Mouse (Mus musculus) neural tube, embryonic 10.5 days (tissue): ENCODE measurements around the gene Kcnq4.
A peak's percentile ranks its signal among the peaks of the same experiment; 100 is the strongest.

Source experiments
- DNase-seq: peaks from one replicate; pipeline ENCODE4 v3.0.0-alpha.2; 2017; ENCODE audit warnings: low spot score; ENCODE audit errors: extremely low spot score

The Kcnq4 gene

DNA sequence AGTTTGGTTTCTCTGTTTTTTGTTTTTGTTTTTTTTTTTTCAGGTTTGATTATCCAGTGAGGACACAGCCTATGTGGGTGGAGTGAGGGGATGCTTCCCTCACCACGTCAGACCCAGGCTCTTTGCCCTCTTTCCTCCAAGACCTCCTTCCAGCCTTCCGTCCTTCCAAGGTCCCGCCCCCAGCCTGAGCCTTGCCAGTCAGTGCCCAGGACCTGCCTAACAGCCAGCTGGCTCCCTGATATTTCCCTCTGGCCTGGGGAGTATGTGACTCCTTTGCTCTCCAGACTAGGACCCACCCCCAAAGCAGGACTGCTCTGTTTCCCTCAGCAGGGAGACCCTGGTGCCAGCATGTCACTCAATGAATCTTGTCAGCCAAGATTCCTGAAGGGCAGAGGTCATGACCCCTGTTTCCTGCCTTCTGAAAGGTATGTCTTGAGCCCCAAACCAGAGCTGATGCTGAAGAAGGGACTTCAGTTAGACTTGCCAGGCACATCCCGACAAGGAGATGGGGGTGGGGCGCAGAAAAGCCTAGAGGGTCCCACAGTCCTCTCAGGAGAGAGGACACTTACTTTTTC lies 22.8 kb downstream of the Kcnq4 start:
- no peak for DNase-seq

DNA sequence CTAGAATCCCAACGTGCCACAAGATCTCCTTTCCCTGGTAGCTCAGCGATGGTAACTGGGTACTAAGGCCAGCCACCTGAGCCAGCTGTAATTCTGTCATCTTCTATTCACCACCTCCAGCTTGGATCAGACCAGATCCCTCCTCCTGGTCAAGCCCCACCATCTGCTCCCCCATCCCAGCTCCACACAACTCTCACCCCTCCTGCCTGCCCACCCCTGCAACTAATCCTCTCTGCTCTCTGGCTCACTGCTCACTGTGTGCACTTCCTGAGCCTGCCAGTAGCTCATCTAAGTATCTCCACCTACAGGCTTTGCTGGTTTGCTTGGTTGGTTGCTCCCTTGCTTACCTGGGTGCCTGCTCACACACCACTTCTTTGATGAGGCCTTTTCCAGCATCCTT lies 26.8 kb downstream of the Kcnq4 start:
- no peak for DNase-seq

DNA sequence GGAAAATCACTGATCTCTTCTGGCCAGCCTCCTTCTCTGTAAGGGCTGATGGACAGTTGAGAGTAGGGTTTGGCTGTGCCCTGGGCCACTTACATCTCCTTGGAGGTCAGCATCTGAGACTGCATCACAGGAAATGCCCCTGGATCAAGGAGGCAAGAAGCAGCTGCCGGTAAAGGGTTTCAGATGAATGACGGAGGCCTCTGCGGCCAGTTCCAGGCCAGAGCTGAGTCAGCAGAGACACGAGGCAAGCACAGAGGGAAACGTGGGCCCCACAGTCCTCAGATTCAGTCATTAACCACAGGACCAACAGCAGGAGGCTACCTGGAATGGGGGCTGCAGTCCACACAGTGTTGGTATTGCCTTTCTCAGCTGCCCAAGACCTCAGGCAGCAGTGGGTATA lies 29.3 kb downstream of the Kcnq4 start:
- DNase-seq: no peak

DNA sequence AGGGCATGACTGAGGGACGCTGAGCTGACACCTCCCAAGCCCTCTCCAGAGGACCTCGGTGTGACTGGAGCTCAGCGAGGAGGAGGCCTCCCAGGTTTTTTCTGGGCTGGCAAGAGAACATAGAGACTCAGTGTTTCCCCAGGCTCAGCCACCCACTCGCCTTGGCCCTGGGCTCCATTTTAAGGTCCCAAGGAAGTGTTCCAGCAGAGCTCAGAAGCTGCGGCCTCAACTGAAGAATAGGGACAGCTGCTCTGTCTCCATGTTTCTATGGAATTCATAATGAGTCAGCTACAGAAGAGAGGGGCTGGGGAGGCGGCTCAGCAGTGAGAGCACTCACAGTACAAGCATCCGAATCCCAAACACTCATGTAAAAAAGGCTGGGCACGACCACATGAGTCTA lies 30.8 kb downstream of the Kcnq4 start:
- DNase-seq: no peak

DNA sequence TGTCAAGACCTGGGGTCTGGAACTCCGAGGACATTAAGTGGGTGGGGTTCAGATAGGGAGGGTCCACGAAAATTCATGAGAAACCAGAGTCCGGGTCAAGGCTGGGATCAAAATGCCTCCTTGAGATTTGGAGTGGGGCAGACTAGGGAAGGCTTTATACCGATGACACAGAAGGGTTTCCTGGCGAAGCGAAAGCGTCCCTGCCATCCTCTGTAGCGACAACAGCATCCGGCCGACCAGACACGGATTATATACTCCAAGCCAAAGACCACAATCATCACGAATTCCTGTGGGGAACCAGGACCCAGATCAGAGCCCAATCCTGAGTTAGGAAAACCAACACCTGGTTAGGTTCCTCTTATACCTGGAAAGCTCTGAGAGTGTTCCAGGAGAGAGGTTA lies 31.6 kb downstream of the Kcnq4 start:
- DNase-seq: no peak

DNA sequence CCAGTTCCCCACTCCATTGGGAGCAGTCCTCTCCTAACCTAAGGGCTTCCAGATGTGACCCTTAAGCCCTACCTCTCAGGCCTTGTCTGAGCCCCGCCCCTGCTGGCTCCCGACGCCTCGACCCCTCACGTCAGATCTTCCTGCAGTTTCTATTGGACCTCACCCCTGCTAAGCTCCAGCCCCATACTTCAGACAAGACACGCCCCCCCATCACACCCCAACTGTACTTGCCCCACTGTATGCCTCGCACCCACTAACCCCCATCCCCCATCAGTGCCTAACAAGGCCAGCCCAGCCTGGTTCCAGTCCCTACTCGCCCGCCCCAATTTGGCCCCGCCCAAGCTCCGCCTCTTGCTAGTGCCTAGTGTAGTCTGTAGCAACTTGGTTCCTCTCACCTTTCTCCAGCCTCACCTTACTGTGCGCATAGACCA lies 32.3 kb downstream of the Kcnq4 start:
- DNase-seq: peak; percentile 63

DNA sequence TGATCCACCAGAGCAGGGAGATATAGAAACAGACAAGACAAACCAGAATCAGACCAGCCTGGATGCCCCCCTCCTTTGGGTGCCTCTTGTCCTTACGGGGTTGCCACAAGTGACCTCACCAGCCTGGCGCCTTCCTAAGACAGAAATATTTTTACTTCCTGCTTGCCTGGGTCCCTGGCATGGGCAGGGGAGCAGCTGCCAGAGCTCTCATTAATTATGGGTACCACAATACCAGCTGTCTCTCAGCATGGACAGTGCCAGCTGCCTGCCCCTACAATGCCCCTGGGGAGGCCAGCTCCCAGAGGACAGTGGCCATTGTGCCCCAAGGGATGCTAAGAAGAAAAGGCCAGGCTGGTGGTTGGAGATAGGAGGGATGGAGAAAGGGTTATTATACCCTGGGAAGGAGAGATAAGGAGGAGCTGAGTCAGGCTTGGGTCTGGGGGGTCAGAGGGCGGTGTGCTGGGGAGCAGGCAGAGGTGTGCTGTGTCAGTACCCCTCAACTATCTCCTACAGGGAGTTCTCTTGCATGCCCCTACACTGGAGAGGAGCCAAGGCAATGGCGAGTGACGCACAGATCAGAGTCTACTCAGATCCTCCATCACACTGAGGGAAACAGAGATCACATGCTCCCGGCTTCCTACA lies 34.4 kb downstream of the Kcnq4 start:
- DNase-seq: no peak

DNA sequence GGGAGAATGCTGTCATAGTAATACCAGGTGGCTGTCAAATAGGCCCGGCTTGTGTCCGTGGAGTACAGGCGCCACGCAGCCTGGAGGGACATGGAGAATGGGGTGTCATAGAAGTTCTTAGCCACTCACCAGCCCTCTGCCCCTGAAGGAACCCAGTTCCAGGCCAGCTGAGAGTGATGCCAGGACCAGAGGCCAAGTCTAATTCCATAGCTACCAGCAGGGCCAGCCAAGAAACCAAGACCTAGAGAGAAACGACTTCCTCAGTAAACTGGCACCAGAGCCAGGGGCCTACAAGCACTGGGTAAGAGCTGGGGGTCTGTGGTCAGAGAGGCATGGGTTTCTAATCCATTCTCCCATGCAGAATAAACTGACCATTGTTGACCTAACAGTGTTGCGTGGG lies 35.4 kb downstream of the Kcnq4 start:
- no peak for DNase-seq

DNA sequence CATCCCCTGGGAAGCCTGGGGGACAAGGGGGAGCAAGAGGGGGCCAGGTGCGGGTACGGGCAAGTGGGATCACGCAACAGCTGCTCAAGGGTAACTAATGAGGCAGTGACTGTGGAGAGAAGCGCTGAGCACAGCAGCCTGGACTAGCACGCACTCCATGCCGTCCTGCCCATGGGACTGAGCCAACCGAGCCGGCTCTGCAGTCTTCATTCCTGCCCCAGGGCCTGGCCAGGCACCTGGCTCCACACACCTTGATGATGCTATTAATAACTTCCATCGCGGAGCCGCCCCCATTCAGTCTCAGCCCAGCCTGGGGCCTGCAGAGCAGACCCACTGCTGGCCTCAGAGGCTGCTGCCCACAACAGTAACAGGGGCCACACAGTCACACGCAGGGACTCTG lies 36.2 kb downstream of the Kcnq4 start:
- DNase-seq: no peak

DNA sequence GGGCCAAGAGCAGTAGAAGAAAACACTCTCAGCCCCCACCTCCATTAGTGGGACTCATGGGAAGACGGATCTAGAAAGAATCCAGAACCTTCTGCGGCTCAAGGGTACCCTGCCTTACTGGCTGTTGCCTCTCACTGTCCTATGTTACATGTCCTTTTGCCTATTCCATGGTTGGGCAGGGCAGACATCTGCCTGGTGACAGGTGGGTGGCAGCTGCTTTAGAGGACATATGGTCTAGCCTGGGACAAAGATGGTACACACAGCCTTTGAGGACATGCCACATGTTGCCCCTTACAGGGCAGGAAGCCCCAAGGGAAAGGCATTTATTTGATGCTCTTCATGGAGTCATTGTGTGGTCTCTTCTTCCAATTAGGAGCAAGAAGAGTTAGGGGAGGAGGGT lies 45.9 kb downstream of the Kcnq4 start:
- DNase-seq: no peak

DNA sequence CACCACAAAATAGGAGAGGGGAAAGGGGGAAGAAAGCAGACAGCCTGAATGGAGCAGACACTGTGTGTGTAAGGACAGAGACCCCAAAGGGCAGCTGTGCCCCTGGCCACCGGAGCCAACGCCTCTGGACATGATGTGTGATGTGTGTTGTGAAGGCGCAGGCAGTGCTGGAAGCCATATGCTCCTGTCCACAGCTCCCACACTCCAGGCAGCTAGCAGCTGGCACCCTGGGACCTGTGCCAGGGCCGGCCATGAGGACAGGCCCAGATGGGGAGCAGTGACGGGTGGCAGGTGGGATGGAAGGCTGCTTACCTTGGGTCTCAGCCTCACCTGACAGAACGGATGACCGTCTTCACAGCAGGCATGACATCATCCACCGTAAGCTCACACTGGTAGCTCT lies 46.4 kb downstream of the Kcnq4 start:
- DNase-seq: no peak

DNA sequence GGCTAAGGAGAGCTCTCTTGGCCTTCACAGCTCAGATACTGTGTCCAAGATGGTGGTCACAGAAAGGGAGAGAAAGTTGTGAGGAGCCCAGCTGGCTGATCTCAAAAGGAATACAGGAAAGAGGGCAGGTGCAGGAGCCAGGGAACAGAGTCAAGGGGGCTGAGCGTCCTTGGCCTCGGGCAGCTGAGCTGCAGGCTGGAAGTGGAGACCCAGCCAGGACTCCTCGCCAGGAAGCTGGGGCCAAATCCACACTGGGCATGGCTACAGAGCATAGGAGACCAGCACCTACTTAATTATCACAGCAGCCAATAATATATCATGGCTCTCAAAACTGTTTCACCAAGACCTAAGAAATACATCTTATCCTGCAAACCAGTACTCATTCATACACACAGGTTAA lies 47.2 kb downstream of the Kcnq4 start:
- DNase-seq: no peak

DNA sequence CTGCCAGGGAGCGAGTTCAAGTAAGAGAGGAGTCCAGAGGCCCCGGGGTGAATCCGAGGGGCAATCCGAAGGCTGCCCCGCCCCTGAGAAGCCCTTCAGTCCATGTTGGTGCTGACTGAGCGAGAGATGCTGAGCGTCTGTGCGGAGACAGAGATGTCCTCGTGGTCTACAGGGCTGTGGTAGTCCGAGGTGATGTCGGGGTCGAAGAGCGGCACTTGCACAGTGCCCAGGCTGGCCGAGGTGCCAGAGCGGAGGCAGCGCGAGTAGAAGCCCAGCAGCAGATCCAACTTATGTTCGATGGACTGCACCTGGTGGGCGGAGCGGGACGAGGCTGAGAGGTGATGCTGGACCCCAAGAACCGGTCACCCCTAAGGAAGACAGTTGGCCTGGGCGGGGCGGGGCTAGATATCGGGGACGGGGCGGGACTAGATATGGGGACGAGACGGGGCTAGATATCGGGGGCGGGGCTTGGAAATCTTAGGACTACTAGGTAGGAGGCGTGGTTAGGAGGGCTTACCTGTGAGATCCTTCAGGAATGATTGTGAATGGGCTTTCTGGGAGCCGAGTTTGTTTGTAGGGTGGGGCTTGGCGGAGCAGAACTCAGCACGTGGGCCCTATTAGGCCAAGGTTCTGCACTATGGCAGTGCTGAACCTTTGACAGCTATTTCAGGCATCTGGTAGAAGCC lies 50.5 kb downstream of the Kcnq4 start:
- DNase-seq: no peak

DNA sequence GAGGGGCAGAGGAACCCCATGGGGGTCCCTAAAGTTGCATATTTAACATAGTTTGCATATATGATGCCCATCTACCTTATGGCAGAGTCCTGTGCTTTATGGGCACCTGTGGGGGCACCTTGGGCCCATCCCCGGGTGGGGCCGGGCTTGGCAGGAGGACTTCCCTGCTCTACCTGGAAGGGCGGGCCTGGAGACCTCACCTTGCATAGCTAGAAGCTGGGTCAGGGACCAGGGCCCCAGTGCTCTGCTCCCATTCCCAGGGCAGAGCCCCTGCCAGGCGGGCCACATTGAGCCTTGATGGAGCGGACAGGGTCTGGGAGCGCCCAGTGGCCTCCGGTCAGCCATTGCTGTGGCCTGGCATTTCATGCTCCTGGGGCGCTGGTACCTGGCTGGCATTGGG lies 51.1 kb downstream of the Kcnq4 start:
- DNase-seq: no peak

DNA sequence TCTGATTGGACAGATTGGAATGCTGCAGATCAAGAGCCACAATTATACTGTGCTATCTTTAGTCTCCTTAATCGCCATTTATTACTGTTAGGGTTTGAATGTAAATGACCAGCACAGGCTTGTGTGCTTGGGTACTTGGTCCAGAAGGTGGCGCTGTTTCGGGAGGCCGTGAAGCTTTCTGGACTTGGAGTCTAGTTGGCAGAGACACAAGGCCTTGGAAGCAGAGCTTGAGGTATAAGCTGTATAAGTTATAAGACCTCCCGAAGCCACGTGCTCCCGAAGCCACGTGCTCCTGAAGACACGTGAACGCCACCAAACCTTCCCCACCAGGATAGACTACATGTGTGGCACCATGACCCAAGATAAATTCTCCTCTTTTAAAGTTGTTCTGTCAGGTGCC lies 55.7 kb downstream of the Kcnq4 start:
- peak; percentile 47 for DNase-seq

DNA sequence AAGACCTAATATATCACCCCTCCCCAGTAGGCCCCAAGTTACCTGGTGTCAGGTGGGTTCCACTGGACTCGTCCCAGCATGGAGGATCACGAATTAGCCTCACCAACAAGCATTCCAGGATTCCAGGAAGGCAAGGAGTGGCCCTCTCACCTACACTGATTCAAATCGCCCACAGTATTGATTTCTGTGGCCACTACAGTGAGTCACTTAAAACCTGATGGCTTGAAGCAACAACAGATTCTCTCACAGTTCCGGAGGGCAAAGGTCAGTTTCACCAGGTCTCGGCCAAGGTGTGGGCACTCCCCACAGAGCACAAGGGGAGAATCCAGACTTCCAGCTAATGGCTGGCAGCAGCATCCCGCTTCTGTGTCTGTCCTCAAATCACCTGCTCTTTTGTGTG lies 59.1 kb downstream of the Kcnq4 start:
- DNase-seq: no peak

DNA sequence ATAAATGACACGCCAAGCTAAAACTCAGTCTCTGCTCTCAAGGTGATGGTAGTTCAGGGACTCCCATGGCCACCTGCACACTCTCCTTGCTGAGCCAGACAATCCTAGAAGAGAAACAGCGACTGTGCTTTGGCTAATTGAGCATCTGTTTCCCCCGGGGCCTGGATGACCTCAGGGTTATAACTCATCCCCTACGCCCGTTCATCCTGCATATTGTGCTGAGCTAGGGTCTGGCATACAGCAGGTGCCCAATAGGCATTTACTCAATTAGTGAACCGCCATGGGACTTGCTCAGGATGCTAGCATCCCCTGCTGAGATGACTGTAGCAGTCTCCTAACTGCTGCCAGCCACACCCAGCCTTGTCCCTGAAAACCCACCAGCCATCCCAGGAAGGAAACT lies 61.1 kb downstream of the Kcnq4 start:
- DNase-seq: no peak

DNA sequence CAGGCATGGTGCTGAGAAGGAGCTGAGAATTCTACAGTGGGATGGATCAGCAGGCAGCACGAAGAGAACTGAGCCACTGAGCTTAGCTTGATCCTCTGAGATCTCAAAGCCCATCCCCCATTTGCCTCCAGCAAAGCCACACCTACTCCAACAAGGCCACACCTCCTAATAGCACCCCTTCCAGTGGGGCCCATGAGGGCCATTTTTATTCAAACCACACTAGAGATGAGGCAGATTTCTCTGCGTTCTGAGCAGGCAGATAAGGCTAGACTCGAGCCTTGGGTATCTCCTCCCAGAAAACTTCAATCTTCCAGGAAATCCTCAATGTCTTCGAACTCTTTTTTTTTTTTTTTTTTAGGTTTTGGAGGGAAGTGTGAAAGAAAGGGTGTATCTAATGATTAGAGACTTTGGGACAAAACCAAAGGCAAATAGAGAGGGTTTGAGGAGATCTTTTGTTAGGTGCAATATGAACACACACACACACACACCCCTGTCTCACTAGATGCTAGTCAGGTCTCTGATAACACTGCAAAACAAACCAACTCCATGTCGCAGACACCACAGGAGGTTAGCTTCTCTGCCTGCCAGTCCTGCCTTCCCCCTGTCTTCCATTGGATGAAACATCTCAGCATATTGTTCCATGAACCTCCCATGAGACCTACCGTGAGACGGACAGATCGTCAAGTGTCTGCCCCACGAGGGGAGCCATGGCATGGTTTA lies 65.0 kb downstream of the Kcnq4 start:
- no peak for DNase-seq

DNA sequence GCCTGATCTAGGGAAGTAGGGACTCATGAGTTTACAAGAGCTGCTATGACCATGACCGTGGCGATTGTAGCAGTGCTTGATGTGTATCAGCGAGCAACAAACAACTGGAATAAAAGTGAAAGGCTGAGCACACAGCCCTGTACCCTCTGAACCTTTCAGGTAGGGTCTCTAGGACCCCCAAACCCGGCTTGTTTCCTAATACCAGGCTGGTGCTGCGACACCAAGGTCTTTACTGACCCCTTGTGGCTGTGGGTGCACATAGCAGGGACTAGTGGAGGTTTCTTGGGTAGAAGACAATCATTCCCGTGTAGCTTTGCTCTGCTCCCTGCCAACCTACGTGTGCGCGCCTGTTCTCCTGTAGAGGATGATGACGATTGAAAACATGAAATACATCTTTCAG lies 66.2 kb downstream of the Kcnq4 start:
- peak; percentile 73 for DNase-seq

DNA sequence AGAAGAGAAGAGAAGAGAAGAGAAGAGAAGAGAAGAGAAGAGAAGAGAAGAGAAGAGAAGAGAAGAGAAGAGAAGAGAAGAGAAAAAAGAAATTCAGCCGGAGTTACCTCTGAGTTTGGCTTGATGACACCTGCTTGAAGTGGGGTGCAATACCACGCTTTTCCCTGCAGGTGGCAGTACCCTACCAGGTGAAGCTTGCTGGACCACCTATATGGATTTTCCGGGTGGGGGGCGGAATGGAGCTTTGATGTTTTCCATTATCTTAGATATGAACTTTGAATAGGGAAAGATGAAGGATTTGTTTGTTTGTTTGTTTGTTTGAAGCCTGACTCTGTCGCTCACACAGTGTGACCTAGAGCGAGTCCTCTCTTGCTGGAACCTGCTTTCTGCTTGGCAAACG lies 67.5 kb downstream of the Kcnq4 start:
- DNase-seq: no peak

DNA sequence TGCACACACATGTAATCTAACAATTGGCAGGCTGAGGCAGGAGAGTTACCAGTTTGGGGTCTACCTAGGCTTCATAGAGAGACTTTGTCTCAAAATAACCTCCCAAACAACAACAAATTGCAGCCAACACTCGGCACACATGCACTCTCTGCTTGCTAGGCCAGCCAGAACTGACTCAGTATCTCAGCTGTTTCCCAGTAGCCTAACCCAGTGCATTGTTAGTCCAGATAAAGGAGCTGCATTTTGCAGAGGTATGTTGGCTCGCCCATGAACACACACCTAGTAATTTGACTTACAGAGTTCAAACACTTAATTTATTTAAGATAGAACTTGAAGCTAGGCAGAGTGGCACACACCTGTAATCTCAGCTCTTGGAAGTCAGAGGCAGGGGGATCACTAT lies 72.8 kb downstream of the Kcnq4 start:
- DNase-seq: no peak

DNA sequence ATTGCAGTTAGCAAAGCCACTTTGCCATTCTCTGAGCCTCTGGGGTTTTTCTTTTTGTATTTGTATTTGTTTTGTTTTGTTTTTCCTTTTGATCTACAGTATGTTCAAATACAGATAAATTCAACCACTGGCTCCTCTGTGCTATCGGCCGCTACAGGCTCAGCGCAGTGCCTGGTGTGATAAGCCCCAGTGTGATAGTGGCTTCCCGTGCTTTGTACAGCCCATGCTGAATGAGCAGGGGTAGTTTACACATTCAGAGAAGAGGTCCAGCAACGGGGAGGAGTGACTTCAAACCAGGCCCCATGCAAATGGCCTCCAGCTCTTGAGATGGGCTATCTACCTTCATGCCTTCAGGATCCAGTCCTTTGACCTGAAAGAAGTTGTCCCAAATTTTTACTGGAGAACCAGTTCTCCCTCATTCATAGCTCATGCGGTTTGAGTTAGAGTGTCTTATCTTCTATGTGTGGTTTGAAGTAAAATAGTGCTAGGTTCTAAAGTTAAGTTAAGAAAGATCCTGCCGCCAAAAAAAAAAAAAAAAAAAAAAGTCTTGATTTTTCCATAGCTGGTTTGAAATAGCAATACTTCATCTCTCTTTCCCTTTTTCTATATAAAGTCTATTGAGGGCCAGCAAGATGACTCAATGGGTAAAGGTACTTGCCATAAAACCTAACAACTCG lies 73.5 kb downstream of the Kcnq4 start:
- DNase-seq: no peak
